Mouse (Mus musculus): ENCODE results near the gene Slc2a4.
A peak's percentile ranks its signal among the peaks of the same experiment; 100 is the strongest.

The Slc2a4 gene

DNA sequence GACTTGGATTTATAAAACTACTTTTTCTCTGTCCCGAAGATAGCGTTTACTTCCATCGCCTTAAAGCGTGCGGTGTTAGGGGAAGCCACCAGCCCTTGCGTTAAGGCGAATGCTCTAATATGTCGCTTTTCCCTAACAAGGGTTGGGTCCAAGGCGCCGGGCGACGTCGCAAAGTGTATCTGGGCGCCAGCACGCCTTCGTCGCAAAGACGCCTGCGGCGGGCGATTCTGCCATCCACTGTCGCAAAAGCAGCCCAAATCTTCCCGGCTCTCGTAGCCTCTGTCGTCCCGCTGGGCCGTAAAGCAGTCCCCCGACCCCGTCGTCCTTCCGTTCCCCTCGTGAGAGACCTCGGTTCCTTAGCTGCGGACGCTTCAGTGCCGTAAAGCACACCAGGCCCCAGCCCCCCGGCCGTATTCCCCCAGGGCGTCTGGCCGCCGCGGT, 46.6 kb downstream of the Slc2a4 start:
- DNase-seq (ENCODE audit: low read depth, low spot score): peak; percentile 96

DNA sequence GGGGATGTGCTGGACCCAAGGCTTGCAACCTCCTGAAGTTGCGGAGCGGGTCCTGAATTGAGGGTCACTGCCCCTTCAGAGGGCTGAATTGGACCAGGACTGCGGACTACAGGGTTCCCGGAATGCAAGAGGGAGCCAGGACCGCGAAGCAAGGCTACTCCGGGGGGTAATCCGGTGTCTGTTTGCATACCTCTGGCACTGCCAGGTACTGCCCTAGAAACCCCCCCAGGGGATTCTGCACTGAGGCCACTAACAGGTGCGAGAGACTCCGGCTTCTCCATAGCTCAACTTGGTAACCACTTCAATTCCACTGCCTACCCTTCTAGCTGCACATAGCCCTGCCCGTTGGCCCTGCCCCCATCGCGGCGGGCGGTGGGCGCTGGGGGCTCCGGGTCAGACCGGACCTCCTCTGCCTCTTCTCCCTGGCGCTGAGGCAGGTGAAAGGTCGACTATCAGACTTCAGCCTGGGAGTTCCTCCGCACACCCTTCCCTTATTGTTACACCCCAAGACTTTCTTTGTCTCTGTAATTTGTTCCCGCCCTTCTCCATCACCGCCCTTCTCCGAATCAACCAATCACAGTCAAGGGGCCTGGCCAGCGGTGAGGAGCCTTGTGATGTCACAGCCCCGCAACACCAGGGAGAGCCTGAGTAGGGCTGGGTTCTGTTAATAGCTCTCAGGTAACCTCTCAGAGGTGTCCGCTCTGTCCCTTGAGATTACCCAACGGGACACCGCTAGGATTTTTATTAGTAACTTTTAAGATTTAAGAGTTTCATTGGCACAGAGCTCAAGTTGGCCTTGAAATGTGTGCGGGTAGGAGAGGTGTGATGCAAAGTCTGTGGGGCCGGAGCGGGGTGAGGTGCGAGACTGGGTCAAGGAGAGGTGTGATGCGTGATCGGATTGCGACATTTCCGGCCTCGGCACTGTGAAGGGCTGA, 47.2 kb downstream of the Slc2a4 start, which contains the start of the genes 2810408A11Rik and Neurl4:
Gene 2810408A11Rik, minus strand, starts transcription at position 517 of the 935 bp plus-strand sequence.
Gene Neurl4, plus strand, starts transcription at position 602 of the 935 bp plus-strand sequence.
- DNase-seq (ENCODE audit: low read depth, low spot score): peak; percentile 95

DNA sequence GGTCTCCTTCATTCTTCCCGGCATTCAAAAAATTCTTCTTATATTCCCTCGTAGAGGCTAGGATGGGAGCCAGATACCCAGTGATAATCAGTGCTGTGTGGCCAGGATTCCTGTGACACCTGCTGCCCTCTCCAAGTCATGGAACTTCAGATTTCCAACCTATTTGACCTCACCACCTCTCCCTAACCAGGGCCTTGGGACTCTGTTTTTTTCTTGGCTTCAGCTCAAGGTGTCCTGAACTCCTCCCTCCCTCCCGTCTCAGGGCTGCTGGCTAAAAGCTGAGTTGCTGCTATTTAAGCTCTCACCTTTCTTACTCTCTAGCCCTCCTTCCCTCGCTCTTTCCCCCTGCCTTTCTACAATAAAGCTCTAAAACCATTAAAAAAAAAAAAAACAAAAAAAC, 48.1 kb downstream of the Slc2a4 start:
- DNase-seq (ENCODE audit: low read depth, low spot score): no peak

DNA sequence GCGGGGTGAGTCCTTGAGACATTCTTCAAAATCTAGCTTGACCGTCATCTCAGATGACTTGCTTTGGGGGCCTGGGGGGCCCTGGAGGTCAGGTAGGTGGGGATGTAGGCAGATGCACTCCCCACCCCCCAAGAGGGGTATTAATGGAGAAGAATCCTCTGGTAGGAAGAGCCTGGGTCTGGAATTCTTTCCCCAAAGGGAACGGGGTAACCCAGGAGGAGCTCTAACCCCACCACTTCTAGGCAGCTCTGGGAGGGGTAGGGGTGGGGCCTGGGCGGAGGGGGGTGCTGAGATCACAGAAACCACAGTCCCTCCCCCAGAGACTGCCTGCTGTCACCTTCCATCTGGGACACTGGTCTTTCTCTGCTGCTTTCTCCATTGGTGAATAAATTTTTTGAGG, 52.7 kb downstream of the Slc2a4 start, which contains the start of gene Acap1:
Gene Acap1, minus strand, starts transcription at position 249 of the 400 bp plus-strand sequence.
- peak; percentile 83 for DNase-seq (ENCODE audit: low read depth, low spot score)

DNA sequence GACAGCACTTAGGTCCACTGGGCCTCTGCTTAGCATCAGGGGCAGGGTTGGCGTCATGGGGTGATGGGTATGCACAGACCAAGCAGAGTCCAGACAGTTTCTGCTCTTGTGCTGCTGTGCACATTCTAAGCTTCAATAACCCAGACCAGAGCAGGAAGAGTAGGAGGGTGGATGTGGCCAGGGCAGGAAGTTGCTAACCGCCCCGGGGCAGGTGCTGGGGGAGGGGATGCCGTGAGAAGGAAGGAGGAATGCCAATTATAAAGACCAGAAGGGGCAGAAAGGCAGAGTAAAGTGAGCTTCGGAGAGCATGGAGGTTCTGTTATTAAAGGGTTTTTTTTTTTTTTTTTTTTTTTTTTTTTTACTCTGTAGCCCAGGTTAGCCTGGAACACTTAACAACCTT, 53.3 kb downstream of the Slc2a4 start:
- DNase-seq (ENCODE audit: low read depth, low spot score): peak; percentile 90

All from CD4-positive helper T cell, adult 2 months (primary cell).